Mouse (Mus musculus): Measurements from ENCODE around the gene Slc26a9.
A peak's percentile ranks its signal among the peaks of the same experiment; 100 is the strongest.
"Not testable (repeated sequence)": the region's sequence is repeated elsewhere in the genome, so short reads cannot be mapped to it uniquely, and the experiment has no call there.

Slc26a9 gene

DNA sequence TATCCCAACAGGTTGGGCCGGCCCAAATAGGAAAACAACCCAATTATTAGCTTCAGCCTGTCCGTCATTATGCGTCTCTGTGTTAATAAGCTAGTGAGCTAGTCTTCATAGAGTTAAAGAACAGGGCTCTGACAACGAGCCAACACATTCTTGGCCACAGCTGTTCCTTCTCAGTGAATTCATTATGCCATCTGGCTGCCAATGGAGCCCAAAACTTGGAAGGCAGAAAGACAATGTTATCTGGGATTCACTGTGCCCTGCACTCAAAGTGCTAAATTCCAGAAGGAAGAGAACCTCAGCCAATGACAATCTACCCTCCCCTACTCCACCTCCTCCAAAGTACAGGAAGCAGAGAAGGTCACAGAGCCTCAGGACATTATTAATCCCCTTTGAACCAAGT is 26.8 kb downstream of the Slc26a9 start:
- peak; percentile 93 for DNase-seq

DNA sequence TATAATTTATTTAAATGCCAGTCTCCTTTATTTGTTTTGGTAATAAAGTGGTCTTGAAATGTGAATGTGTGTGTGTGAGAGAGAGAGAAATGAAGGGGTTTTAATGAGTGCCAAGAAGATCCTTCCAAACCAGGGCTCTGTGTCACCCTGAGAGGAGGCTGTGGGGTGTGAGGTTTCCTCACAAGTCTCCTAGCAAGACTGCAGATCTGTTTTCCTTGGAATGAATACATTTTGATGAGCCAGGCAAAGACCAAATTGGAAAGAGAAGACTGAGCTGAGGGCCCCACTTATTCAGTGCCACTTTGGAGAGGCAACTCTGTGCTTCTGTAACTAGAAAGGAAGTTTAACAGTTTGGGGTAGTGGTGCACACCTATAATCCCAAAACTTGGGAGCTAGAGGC is 27.6 kb downstream of the Slc26a9 start:
- DNase-seq: no peak

DNA sequence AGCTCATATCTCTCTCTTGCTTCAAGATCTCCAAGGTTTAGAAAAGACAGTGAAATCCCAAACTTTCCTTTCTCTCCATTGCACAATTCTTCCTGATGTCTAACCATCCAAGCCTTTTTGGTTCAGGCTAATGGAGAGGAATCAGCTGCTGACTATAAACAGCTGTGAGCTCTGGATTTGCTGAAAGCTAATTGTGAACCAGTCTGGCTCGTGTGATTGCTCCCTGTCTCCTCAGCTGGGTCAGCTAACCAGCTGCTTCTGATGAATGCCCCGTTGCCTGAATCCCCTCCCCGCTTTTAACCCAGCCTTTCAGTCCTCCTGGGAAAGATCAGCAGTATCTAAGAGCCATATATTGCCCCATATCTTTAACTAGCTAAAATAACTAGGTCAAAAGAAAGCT is 50.8 kb downstream of the Slc26a9 start:
- no peak for DNase-seq

DNA sequence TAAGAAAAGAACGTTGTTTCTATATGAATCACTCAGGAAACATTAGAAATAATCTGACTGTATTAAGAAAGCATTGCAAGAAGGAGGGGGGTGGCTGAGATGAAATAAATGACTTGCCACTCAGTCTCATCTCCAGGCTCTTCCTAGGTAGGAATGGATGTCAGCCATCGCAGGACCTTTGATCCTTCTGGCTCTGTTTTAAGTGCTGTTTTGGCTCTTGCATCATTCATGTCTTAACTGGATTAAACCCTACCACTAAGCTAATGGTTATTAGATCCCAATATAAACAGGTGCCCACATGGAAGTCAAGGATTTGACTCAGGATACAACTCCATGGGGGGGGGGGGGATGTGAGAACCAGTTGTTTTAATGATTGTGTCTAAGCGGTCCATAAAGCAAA is 51.3 kb downstream of the Slc26a9 start:
- peak; percentile 54 for DNase-seq

DNA sequence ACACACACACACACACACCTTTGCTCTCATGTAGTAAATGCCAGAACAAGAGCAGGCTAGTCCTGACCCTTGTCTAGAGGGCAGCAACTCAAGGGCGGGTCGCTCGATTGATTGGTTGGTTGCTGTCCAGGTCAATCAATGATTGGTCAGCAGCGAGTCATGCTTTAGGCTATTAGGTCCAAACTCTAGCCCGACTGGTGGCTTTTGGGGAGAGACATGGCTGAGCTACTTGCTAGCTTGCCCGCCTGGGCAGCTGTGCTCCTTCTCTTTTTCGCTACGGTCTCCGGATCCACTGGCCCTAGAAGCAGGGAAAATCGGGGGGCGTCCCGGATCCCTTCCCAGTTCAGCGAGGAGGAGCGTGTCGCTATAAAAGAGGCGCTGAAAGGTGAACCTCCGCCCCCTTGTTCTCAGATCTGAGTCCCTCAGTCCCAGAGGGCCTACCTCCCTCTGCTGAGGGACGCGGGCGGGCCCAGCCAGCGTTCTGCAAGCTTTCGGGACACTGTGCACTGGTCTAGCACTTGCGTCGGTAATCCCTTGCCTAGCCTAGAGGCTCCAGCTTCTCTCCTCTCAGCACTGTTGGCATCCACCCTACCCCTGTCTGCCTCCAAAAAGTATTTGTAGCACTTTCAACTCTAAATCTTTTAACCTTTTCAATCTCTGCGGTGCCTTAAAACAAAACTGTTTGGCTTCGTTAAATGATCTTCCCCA is 53.5 kb downstream of the Slc26a9 start, which contains the start of gene Pm20d1:
Pm20d1 (plus strand) TSS at position 180 of the 708 bp plus-strand sequence.
- DNase-seq: peak; percentile 96

DNA sequence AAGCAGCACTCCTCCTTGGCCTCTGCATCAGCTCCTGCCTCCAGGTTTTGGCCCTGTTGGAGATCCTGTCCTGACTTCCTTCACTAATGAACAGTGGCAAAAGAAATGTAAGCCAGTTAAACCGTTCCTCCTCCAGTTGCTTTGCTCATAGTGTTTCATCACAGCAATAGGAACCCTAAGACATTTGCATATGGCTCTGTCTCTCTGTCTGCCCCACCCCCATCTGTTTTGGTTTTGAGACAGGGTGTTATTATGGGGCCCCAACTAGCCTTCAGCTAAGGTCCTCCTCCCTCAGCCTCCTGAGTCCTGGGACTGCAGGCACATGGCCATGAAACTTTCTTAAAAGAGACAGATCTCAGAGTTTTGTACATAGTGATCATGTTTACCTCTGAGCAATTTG is 56.2 kb downstream of the Slc26a9 start:
- DNase-seq: no peak

DNA sequence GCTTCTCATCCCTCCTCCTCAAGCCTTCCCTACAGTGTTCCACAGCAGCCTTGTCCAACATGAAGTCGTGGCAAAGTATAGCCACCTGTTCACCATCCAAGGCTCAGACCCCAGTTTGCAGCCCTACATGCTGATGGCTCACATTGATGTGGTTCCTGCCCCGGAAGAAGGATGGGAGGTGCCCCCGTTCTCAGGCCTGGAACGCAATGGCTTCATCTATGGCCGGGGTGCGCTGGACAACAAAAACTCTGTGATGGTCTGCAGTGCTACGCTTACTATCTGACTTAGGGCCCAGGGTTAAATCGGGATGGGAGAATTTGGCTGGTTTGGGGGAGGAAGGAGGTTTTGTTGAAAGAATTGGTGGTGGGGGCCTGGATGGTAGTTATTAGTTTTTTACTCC is 57.2 kb downstream of the Slc26a9 start:
- no peak for DNase-seq

DNA sequence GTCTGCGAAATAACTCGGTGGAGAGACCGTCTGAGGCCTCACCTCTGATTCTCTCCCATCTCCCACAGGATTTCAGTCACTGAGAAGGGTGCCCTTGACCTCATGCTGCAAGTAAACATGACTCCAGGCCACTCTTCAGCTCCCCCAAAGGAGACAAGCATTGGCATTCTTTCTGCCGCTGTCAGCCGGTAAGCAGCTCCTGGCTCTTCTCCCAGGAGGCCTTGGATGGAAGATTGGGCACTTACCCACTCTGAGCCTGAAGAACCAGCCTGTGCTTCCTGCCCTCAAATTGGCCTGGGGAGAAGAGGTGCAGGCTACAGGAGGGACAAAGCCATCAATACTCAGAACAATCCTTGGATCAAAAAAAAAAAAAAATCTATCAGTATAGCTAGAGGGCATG is 58.8 kb downstream of the Slc26a9 start:
- no peak for DNase-seq

DNA sequence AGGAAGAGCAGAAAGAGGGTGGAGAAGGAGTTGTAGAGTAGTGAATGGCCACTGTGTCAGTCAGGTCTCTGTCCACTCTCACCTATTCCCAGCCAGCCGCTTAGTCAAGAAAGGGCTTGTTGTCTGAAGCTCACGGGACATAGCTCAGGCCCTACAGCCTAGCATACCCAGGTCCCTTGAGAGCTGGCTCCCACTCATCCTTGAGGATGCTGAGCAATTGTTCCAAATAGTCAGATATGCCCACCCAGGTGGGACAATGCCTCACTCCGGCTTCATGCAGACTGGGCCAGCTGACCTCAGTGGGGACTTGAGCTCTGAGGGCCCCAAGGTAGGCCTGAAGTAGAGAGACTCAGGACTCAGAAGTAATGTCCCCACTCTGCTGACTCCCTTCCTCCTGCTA is 60.3 kb downstream of the Slc26a9 start:
- no peak for DNase-seq

DNA sequence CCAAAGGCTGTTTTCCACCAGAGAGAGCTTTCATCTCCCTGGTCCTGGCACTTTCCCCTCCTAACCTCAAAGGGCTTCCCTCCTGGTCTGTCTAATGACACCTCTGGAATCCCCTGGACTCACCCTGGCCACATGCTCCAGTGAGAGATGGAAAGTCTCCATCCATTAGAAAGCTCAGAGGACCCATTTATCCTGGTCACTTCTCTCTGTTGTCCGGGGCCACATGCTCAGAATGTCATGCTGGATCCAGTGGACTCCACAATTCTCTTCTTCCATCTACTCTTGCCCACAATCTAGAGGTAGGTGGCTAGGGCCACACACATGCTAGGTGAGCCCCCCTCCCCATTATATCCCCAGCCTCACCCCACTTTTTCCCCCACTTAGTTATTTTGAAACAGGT is 65.2 kb downstream of the Slc26a9 start:
- no peak for DNase-seq

DNA sequence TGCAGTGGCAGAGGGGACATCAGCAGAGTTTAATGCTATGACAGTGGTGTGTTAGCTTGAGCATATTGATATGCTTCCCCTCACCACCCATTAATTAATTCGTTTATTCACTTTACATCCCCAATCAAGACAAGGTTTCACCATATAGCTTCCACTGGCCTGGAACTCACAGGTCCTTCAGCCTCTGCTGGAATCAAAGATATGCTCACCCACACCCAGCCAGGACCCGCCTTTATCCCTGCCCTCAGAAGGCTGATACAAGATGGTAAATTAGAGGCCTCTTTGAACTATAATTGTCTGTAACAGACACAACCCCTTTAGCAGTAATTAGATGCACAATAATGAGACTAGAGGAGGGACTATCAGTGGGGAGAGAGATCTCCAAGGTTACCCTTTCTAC is 65.8 kb downstream of the Slc26a9 start:
- no peak for DNase-seq

DNA sequence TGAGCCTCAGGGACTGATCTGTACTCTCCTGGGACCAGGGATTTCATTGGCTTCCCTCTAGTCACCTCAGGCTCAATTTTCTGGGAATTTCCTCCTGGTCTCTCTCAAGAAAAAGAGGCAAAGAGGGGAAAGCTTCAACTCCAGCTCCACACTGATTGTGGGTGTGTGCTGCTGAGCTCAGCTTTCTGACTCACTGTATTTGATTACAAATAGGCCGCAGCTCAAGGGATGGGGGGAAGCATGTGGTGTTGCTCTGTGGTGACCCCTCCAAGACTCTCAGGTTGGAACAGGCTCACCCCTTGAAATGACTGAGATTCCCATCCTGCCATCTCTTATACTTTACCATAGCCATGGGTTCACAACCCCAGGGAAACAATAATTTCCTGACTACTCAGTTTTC is 67.6 kb downstream of the Slc26a9 start:
- no peak for DNase-seq

DNA sequence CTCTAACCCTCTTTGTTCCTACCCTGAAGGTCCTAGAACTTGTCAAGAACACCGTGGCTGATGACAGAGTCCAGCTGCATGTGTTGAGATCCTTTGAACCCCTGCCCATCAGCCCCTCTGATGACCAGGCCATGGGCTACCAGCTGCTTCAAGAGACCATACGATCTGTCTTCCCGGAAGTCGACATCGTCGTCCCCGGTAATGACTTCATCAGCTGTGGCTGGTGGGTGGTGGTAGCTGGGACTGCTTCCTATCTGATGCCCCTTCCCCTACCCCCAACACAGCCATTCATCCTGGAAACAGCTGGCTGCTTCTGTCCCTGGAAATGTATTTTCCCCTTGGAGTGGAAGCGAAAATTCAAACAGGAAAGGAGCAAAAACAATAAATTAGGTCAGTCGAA is 68.2 kb downstream of the Slc26a9 start:
- no peak for DNase-seq

DNA sequence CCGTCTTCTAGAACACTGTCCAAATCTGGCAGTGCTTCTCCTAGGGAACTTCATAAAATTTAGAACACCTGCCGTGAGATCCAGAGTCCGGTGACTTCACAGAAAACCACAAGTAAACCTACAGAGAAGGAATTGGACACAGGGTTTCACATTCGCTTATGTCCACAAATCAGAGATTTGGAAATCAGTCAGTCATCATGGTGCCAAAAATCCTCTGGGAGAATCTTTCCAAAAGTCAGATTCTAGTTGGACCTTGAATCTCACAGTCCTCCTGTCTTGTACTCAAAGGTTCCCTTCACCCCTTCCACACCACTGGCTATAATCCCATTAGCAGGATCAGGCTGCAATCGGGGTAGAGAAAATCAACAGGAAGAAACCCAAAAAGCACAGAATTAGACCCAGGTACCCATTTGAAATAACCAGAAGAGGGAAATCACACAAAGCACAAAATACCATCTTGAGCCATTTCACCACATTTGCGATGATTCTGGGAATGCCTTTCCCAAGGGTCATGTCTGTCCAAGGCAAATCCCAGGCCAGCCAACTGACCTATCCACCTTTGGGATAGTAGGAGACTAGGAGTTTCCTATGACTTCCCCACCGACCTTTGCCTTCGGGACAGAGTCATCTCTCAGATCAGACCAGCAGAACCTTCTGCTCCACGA is 68.9 kb downstream of the Slc26a9 start:
- DNase-seq: no peak

DNA sequence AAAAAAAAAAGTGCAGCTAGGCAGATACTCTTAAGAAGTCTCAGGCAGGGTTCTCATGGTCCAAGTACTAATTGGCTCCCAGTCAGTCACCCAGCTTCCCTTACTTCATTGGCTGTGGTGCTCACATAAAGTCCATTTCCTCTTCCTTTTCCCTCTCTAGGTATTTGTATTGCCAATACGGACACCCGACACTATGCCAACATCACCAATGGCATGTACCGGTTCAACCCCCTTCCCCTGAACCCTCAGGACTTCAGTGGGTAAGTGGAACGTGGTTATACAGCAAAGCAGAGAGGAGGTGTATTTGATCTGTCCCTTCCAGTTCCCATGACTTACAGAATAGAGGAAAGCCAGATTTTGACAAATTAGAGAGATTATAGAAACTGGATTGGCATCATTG is 69.9 kb downstream of the Slc26a9 start:
- no peak for DNase-seq

DNA sequence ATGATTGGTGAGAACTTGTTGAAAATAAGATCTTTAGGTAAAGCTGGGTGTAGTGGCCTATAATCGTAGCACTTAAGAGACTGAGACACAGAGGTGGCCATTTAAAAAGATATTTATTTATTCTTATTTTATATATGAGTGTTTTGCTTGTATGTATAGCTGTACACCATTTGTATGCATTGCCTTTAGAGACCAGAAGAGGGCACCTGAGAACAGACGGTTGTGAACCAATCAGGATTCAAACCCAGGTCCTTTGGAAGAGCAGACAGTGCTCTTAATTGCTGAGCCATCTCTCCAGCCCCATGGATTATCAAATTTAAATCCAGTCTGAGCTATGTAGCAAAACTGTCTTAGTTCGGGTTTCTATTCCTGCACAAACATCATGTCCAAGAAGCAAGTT is 70.4 kb downstream of the Slc26a9 start:
- no peak for DNase-seq

DNA sequence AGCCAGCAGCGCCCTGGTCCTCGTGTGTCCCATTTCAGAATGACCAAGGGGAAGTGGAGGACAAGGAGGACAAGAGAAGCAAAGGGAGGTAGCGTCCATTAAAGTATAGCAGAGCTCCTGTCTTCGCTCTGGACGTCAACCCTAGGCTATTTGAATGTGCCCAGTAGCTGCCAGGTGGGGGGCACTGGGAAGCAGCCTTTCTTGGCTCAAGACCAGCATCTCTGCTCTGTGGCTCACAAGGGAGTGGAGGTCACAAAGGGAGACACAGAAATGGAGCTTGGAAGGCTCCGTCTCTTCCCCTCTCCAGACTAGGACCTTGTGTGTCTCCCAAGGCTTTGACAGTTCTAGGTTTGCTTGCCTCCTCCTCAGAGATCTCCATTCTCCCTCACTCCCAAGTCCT is 73.1 kb downstream of the Slc26a9 start:
- no peak for DNase-seq

DNA sequence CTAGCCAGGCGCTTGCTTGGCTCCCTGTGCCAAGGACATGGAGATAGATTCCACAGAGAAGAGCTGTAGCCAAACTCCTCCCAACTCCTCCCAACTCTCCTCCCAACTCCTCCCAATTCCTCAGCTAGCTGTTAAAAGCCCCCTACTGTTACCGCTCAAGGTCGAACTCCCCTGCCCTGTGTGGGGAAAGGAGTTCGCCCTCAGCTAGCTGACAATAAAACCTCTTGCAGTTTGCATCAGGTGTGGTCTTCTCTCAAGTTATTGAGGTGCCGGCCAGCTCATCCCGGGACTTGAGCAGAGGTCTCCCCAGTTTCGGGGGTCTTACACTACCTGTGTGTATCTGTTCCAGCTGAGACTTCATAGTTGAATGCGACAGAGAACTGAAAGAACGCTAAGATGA is 76.5 kb downstream of the Slc26a9 start:
- DNase-seq: not testable (repeated sequence)

DNA sequence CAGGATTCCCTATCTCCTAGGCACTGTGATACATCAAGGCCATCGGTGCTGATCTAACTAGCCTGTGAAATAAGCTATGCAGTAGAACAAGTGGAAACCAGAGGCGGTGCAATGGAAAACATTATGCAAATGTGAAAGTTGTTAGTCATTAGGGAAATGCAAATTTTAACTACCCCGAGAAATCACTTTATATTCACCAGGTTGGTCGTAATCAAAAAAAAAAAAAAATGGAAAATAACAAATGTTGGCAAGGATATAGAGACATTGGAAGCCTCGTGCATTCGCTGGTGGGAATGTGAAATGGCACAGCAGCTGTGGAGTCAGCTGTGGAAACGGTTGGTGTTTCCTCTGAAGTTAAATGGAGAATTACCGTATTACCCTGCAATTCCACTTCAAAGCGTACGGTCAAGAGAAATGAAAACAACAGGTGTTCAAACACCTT is 77.1 kb downstream of the Slc26a9 start:
- no peak for DNase-seq
